Mouse (Mus musculus) hindbrain, postnatal 0 days (tissue): ENCODE measurements around the gene Zfp618. TPM values are rescaled to one million over a fixed set of nuclear protein-coding genes. Genes with fewer than 3 reads are reported as not detected.

Source experiments
- ATAC-seq: fragments of 200-750 bp; cut with Nextera tagmentation; 2 replicates; pipeline ENCODE4 v1.8.0; 2017; ENCODE audit warnings: mild to moderate bottlenecking, moderate TSS enrichment, moderate library complexity
- DNase-seq: peaks from one replicate; pipeline ENCODE4 v3.0.0-alpha.2; 2015; ENCODE audit warnings: low spot score
- H3K27ac ChIP-seq: fragments of 300-500 bp; sonication (generic); 2 replicates; pipeline ENCODE4 v1.5.1; 2014; ENCODE audit warnings: mild to moderate bottlenecking
- H3K27me3 ChIP-seq: fragments of 300-500 bp; sonication (generic); 2 replicates; pipeline ENCODE4 v1.6.1; 2014; ENCODE audit warnings: low read length, mixed read lengths; ENCODE audit not compliant: insufficient read depth
- H3K36me3 ChIP-seq: fragments of 300-500 bp; sonication (generic); 2 replicates; pipeline ENCODE4 v1.6.1; 2014; ENCODE audit warnings: low read length, mixed read lengths; ENCODE audit not compliant: insufficient read depth
- H3K4me1 ChIP-seq: fragments of 300-500 bp; sonication (generic); 2 replicates; pipeline ENCODE4 v1.6.1; 2014; ENCODE audit warnings: antibody characterized with exemption, low read length, mixed read lengths; ENCODE audit not compliant: insufficient read depth
- H3K4me2 ChIP-seq: fragments of 300-500 bp; sonication (generic); 2 replicates; pipeline ENCODE4 v1.6.1; 2014; ENCODE audit warnings: low read depth, mild to moderate bottlenecking, low read length, moderate library complexity, mixed read lengths
- H3K4me3 ChIP-seq: fragments of 300-500 bp; sonication (generic); 2 replicates; pipeline ENCODE4 v1.5.1; 2014; ENCODE audit warnings: low read length
- H3K9ac ChIP-seq: fragments of 300-500 bp; sonication (generic); replicated peaks from 2 replicates; pipeline ENCODE4 v1.6.1; 2014; ENCODE audit warnings: mild to moderate bottlenecking, low read length, moderate library complexity, mixed read lengths
- H3K9me3 ChIP-seq: fragments of 300-500 bp; sonication (generic); 2 replicates; pipeline ENCODE4 v1.6.1; 2016; ENCODE audit warnings: low read length, mixed read lengths
- CTCF ChIP-seq: IDR thresholded peaks from 2 replicates; pipeline ENCODE4 v1.5.1; 2016; ENCODE audit warnings: antibody characterized with exemption, control low read depth, low read depth
- WGBS: fragments of 180-500 bp; shearing (Covaris S2); extraction: QIAGEN DNeasy Blood & Tissue Kit; methylation state at CpG from one replicate; pipeline ENCODE4 v1.1.7; 2014; 5-methylcytosine and 5-hydroxymethylcytosine counted together
- polyA plus RNA-seq: library from polyadenylated mRNA; unstranded; fragments of >200 nt; fragmentation: Nextera tagmentation; extraction: Ambion mirVana; gene quantifications from 2 replicates; pipeline ENCODE4 v1.2.1, GENCODE M21; 2015
- total RNA-seq: library from RNA; depleted of rRNA; stranded (reverse); fragments of >200 nt; gene quantifications from 2 replicates; pipeline ENCODE4 v1.2.3, GENCODE M21; 2014

The Zfp618 gene
- total and polyA plus RNA-seq, 2 experiments from 2014 or later: 16.2 to 26.8 TPM

DNA sequence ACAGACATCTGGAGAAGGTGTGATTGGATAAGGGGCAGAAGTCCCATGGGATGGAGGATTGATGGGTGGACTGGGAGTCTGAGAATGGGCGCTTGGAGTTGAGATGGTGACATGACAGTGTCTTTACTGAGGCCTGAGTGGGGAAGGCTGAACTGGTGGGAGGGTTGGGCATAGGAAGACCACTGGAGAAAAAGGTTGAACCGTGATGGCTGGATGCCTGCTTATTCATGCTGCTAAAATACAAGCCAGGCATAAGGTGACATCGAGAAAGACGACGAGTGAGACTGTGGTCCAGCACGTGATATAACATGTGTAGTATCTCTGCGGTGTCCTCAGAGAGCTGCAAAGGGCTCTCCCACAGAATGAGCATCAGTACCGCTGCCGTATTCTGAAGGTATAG lies 59.9 kb downstream of the Zfp618 start:
- ATAC-seq (no peak), DNase-seq (no peak)
- 88% methylated on average over 9 of the region's 9 CpGs for WGBS
- Histone ChIP-seq H3K4me3 (no peak overlapping the region), H3K27ac (no peak overlapping the region), H3K9ac (no peak overlapping the region), H3K4me2 (no peak overlapping the region), H3K4me1 (no peaks in the 10 kb centered on the region), H3K27me3 (no peaks in the 10 kb centered on the region), H3K9me3 (no peaks in the 10 kb centered on the region), H3K36me3 (no peaks in the 10 kb centered on the region)
- TF ChIP-seq CTCF: no peak

- no peak for TF ChIP-seq CTCF
- Histone ChIP-seq H3K4me1 (no peaks in the 10 kb centered on the region), H3K27ac (no peak overlapping the region), H3K9me3 (no peaks in the 10 kb centered on the region), H3K36me3 (no peaks in the 10 kb centered on the region), H3K27me3 (no peaks in the 10 kb centered on the region), H3K4me3 (no peak overlapping the region), H3K9ac (no peak overlapping the region), H3K4me2 (no peak overlapping the region)
- ATAC-seq: peak; percentile 30; the same call in 1 of the 2 replicates
- DNase-seq: no peak
- WGBS: 88% methylated on average over 3 of the region's 3 CpGs
Observed at GRCm38 (mm10) chr4:63026286-63026685, 60.9 kb downstream of the Zfp618 start.

- H3K9ac ChIP-seq: no peak overlapping the region
- DNase-seq: no peak
- no peaks in the 10 kb centered on the region for H3K9me3 ChIP-seq
- no peak for TF ChIP-seq CTCF
- H3K4me3 ChIP-seq: no peak overlapping the region
- H3K27me3 ChIP-seq: no peaks in the 10 kb centered on the region
- no peak overlapping the region for H3K27ac ChIP-seq
- no peak for ATAC-seq
- H3K4me2 ChIP-seq: no peak overlapping the region
- no peaks in the 10 kb centered on the region for H3K4me1 ChIP-seq
- no peaks in the 10 kb centered on the region for H3K36me3 ChIP-seq
Observed at GRCm38 (mm10) chr4:63027451-63027850, 62.1 kb downstream of the Zfp618 start.

GRCm38 (mm10) chr4:63030157-63030556 lies 64.8 kb downstream of the Zfp618 start:
- DNase-seq (no peak), ATAC-seq (no peak)
- Histone ChIP-seq H3K4me1 (peaks cover 5% of the 10 kb centered on the region; the same call in 1 of the 2 replicates), H3K27ac (no peak overlapping the region), H3K4me3 (no peak overlapping the region), H3K4me2 (no peak overlapping the region), H3K27me3 (no peaks in the 10 kb centered on the region), H3K36me3 (no peaks in the 10 kb centered on the region), H3K9ac (no peak overlapping the region), H3K9me3 (no peaks in the 10 kb centered on the region)
- WGBS: 55% methylated on average over 5 of the region's 5 CpGs
- TF ChIP-seq CTCF: no peak

- Histone ChIP-seq H3K4me2 (no peak overlapping the region), H3K9me3 (no peaks in the 10 kb centered on the region), H3K9ac (no peak overlapping the region), H3K4me1 (peaks cover 5% of the 10 kb centered on the region; the same call in 1 of the 2 replicates), H3K27ac (no peak overlapping the region), H3K4me3 (no peak overlapping the region), H3K36me3 (no peaks in the 10 kb centered on the region), H3K27me3 (no peaks in the 10 kb centered on the region)
- DNase-seq: no peak
- no peak for TF ChIP-seq CTCF
- ATAC-seq: no peak
- 64% methylated on average over 4 of the region's 4 CpGs for WGBS
Observed at GRCm38 (mm10) chr4:63031240-63031639, 65.9 kb downstream of the Zfp618 start.

- H3K27ac ChIP-seq: no peak overlapping the region
- H3K27me3 ChIP-seq: no peaks in the 10 kb centered on the region
- H3K4me2 ChIP-seq: no peak overlapping the region
- no peak overlapping the region for H3K4me3 ChIP-seq
- TF ChIP-seq CTCF: no peak
- H3K9ac ChIP-seq: no peak overlapping the region
- H3K9me3 ChIP-seq: no peaks in the 10 kb centered on the region
- DNase-seq (no peak), ATAC-seq (no peak)
- 80% methylated on average over 9 of the region's 9 CpGs for WGBS
- peaks cover 5% of the 10 kb centered on the region; the same call in 1 of the 2 replicates for H3K4me1 ChIP-seq
- H3K36me3 ChIP-seq: no peaks in the 10 kb centered on the region
Observed at GRCm38 (mm10) chr4:63032581-63033006, 67.2 kb downstream of the Zfp618 start.

- no peak for TF ChIP-seq CTCF
- H3K4me2 ChIP-seq: no peak overlapping the region
- ATAC-seq (no peak), DNase-seq (no peak)
- no peak overlapping the region for H3K27ac ChIP-seq
- no peak overlapping the region for H3K9ac ChIP-seq
- H3K9me3 ChIP-seq: no peaks in the 10 kb centered on the region
- H3K36me3 ChIP-seq: no peaks in the 10 kb centered on the region
- H3K4me1 ChIP-seq: peaks cover 5% of the 10 kb centered on the region; the same call in 1 of the 2 replicates
- WGBS: 22% methylated on average over 5 of the region's 5 CpGs
- H3K27me3 ChIP-seq: no peaks in the 10 kb centered on the region
- H3K4me3 ChIP-seq: no peak overlapping the region
Observed at GRCm38 (mm10) chr4:63033724-63034123, 68.4 kb downstream of the Zfp618 start.
